Mouse (Mus musculus): Measurements from ENCODE around the gene Mrps15. TPM values are rescaled to one million over a fixed set of nuclear protein-coding genes. Genes with fewer than 3 reads are reported as not detected.
A peak's percentile ranks its signal among the peaks of the same experiment; 100 is the strongest.

The Mrps15 gene
- 76.9 and 82.6 TPM in 2 replicates for polyA plus RNA-seq (2012; rRNA removed)

GRCm38 (mm10) chr4:126046851-126047585 is at the start of gene Mrps15:
Mrps15 (plus strand) TSS chr4:126046925.
- DNase-seq (ENCODE audit: extremely low spot score in 1 of 2, low spot score in 1 of 2) = peak; percentile 76 to 88

- no peak for DNase-seq (ENCODE audit: extremely low spot score in 1 of 2, low spot score in 1 of 2)
Measured at GRCm38 (mm10) chr4:125997826-125998225, 48.9 kb upstream of the Mrps15 start.

- DNase-seq (ENCODE audit: extremely low spot score in 1 of 2, low spot score in 1 of 2) = no peak
Measured at GRCm38 (mm10) chr4:126001311-126002199, 45.2 kb upstream of the Mrps15 start.

- DNase-seq (ENCODE audit: extremely low spot score in 1 of 2, low spot score in 1 of 2) = no peak
Measured at GRCm38 (mm10) chr4:126017676-126018332, 28.9 kb upstream of the Mrps15 start.

GRCm38 (mm10) chr4:126018966-126019538 is 27.7 kb upstream of the Mrps15 start:
- DNase-seq (ENCODE audit: extremely low spot score in 1 of 2, low spot score in 1 of 2) = no peak

GRCm38 (mm10) chr4:126024303-126024900 is 22.3 kb upstream of the Mrps15 start, which contains the start of gene Csf3r:
Csf3r (plus strand) TSS chr4:126024550.
- no peak for DNase-seq (ENCODE audit: extremely low spot score in 1 of 2, low spot score in 1 of 2)

GRCm38 (mm10) chr4:126025801-126026200 is 20.9 kb upstream of the Mrps15 start:
- DNase-seq (ENCODE audit: extremely low spot score in 1 of 2, low spot score in 1 of 2) = no peak

GRCm38 (mm10) chr4:126027980-126028379 is 18.7 kb upstream of the Mrps15 start:
- DNase-seq (ENCODE audit: extremely low spot score in 1 of 2, low spot score in 1 of 2) = no peak

- DNase-seq (ENCODE audit: extremely low spot score in 1 of 2, low spot score in 1 of 2) = no peak
Measured at GRCm38 (mm10) chr4:126029042-126029441, 17.7 kb upstream of the Mrps15 start.

GRCm38 (mm10) chr4:126030705-126031104 is 16.0 kb upstream of the Mrps15 start:
- DNase-seq (ENCODE audit: extremely low spot score in 1 of 2, low spot score in 1 of 2) = no peak

GRCm38 (mm10) chr4:126035413-126035812 is 11.3 kb upstream of the Mrps15 start:
- no peak for DNase-seq (ENCODE audit: extremely low spot score in 1 of 2, low spot score in 1 of 2)

- DNase-seq (ENCODE audit: extremely low spot score in 1 of 2, low spot score in 1 of 2) = peak; percentile 40 to 73
Measured at GRCm38 (mm10) chr4:126051617-126052016, 4.9 kb downstream of the Mrps15 start.

- DNase-seq (ENCODE audit: extremely low spot score in 1 of 2, low spot score in 1 of 2) = no peak
Measured at GRCm38 (mm10) chr4:126057207-126058133, 10.7 kb downstream of the Mrps15 start.

GRCm38 (mm10) chr4:126058134-126058996 is 11.6 kb downstream of the Mrps15 start, which contains the start of gene Oscp1:
Oscp1 (plus strand) TSS chr4:126058565.
- DNase-seq (ENCODE audit: extremely low spot score in 1 of 2, low spot score in 1 of 2) = peak; percentile 93 to 96

- DNase-seq (ENCODE audit: extremely low spot score in 1 of 2, low spot score in 1 of 2) = peak; percentile 69 to 83
Measured at GRCm38 (mm10) chr4:126058997-126059362, 12.3 kb downstream of the Mrps15 start.

- peak in 1 of 2 experiments; percentile 54 for DNase-seq (ENCODE audit: extremely low spot score in 1 of 2, low spot score in 1 of 2)
Measured at GRCm38 (mm10) chr4:126062856-126063255, 16.1 kb downstream of the Mrps15 start.

- DNase-seq (ENCODE audit: extremely low spot score in 1 of 2, low spot score in 1 of 2) = peak; percentile 19 to 22
Measured at GRCm38 (mm10) chr4:126065241-126065640, 18.5 kb downstream of the Mrps15 start.
